Mouse (Mus musculus) myocyte (in vitro differentiated cells): Measurements from ENCODE around the gene Mrpl39.

Source experiments
- CEBPB ChIP-seq: IDR thresholded peaks from 2 replicates; pipeline ENCODE4 v1.6.1; 2011; ENCODE audit warnings: mild to moderate bottlenecking, moderate library complexity; ENCODE audit not compliant: poor library complexity, insufficient read depth, severe bottlenecking
- E2F4 ChIP-seq: IDR thresholded peaks from one replicate; pipeline ENCODE4 v1.6.1; 2011; ENCODE audit warnings: mild to moderate bottlenecking, control low read depth, moderate library complexity; ENCODE audit not compliant: insufficient read depth
- MAX ChIP-seq: IDR thresholded peaks from one replicate; pipeline ENCODE4 v1.6.1; 2011; ENCODE audit warnings: low read depth, mild to moderate bottlenecking, control low read depth
- MYOD1 ChIP-seq, 3 experiments: IDR thresholded peaks; one replicate each; pipeline ENCODE4 v1.6.1; 2011; ENCODE audit warnings: control low read depth in 2 of 3, low read depth in 2 of 3, mild to moderate bottlenecking in 2 of 3, moderate library complexity in 1 of 3; ENCODE audit not compliant: insufficient read length in 2 of 3, control insufficient read depth in 1 of 3
- MYOG ChIP-seq, 3 experiments: IDR thresholded peaks; one replicate each; pipeline ENCODE4 v1.6.1; 2011; ENCODE audit warnings: control low read depth in 2 of 3, low read depth in 2 of 3, mild to moderate bottlenecking in 2 of 3; ENCODE audit not compliant: insufficient read length in 2 of 3, control insufficient read depth in 1 of 3, insufficient read depth in 1 of 3
- POLR2A ChIP-seq: IDR thresholded peaks from one replicate; pipeline ENCODE4 v1.6.1; 2011; ENCODE audit warnings: low read depth, mild to moderate bottlenecking, control low read depth, moderate library complexity; ENCODE audit not compliant: insufficient read length
- POLR2AphosphoS2 ChIP-seq: IDR thresholded peaks from one replicate; pipeline ENCODE4 v1.6.1; 2011; ENCODE audit warnings: low read depth, control low read depth; ENCODE audit not compliant: insufficient read length
- REST ChIP-seq: IDR thresholded peaks from one replicate; pipeline ENCODE4 v1.6.1; 2011; ENCODE audit warnings: mild to moderate bottlenecking, control low read depth, moderate library complexity; ENCODE audit not compliant: insufficient read depth, insufficient read length
- SRF ChIP-seq: IDR thresholded peaks from one replicate; pipeline ENCODE4 v1.6.1; 2011; ENCODE audit warnings: low read depth; ENCODE audit not compliant: control insufficient read depth, insufficient read length
- TCF12 ChIP-seq: IDR thresholded peaks from one replicate; pipeline ENCODE4 v1.6.1; 2011; ENCODE audit warnings: mild to moderate bottlenecking, control low read depth; ENCODE audit not compliant: poor library complexity, insufficient read depth, severe bottlenecking
- USF1 ChIP-seq: IDR thresholded peaks from one replicate; pipeline ENCODE4 v1.6.1; 2011; ENCODE audit warnings: low read depth, mild to moderate bottlenecking, control low read depth, moderate library complexity

- TF ChIP-seq POLR2A (no peak), CEBPB (no peak), MAX (no peak), USF1 (no peak), MYOG (IDR thresholded peaks at IDR 0.05; ENCODE audit: control insufficient read depth in 1 of 3, insufficient read depth in 1 of 3, insufficient read length in 2 of 3, low read depth in 2 of 3) (no peak), E2F4 (no peak), POLR2AphosphoS2 (no peak), MYOD1 (IDR thresholded peaks at IDR 0.05; ENCODE audit: control insufficient read depth in 1 of 3, insufficient read length in 2 of 3, low read depth in 2 of 3) (no peak), REST (no peak), SRF (no peak), TCF12 (no peak)
Measured at GRCm38 (mm10) chr16:84717618-84718248, 17.8 kb downstream of the Mrpl39 start.
